Mouse (Mus musculus): ENCODE measurements around the gene Ocel1. TPM values are rescaled to one million over a fixed set of nuclear protein-coding genes. Genes with fewer than 3 reads are reported as not detected.

The Ocel1 gene
- total and polyA plus RNA-seq, 3 experiments: 4.8 to 7.4 (median 7.1) TPM

DNA sequence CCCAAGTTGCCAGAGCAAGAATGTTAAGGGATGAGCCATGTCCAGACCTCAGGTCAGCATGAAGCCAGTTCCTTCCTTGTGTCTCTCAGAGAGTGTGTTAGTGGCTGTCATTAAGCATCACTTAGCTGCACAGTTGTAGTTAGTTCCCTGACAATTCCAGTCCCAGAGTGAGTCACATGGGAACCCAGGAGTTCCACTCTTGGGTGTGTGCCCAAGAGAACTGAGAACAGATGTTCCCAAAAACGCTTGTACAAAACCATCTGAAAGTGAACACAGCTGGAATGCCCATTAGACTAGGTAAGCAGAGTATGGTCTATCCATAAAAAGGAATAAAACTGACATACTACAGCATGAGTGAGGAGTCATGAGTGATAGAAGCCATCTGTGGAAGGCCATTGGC, 24.5 kb upstream of the Ocel1 start:
- Histone ChIP-seq H3K4me2 (ENCODE audit: insufficient read depth, low read depth, poor library complexity, severe bottlenecking) (no peak overlapping the region), H3K27ac (ENCODE audit: insufficient read depth, low read depth) (no peak overlapping the region), H3K4me1 (ENCODE audit: control insufficient read depth in 1 of 2, insufficient read depth in 2 of 2) (no peaks in the 10 kb centered on the region)

DNA sequence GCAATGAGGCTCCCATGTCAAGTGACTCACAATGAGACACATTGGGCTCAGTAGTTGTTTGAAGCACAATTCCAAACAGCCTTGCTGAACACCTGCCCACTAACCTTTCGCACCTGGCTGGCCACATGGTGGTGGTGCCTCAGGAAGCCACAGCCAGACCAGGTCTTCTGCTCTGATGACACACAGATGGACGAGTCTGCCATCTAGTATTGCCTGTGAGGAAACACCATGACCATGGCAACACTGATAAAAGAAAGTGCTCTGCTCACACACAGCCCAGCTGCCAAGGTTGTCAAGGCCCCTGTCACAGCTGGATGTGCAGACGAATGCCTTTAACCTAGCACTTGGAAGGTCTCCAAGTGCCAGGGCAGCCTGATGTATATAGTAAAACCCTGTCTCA, 20.0 kb upstream of the Ocel1 start:
- TF ChIP-seq NELFE (IDR thresholded peaks at IDR 0.05; ENCODE audit: low read depth, low read length) (no peak), HCFC1 (IDR thresholded peaks at IDR 0.05; ENCODE audit: low read depth, low read length) (no peak), MAFK (IDR thresholded peaks at IDR 0.05; ENCODE audit: insufficient replicate concordance, low read length) (no peak), MXI1 (IDR thresholded peaks at IDR 0.05; ENCODE audit: low read depth, low read length) (no peak), POLR2A (IDR thresholded peaks at IDR 0.05; ENCODE audit: low read depth, low read length) (no peak), UBTF (IDR thresholded peaks at IDR 0.05; ENCODE audit: low read depth, low read length) (no peak), TBP (conservative IDR thresholded peaks at IDR 0.05; ENCODE audit: low read depth, low read length) (no peak), USF2 (conservative IDR thresholded peaks at IDR 0.05; ENCODE audit: low read depth, low read length) (no peak), MAX (IDR thresholded peaks at IDR 0.05; ENCODE audit: low read length) (no peak), RCOR1 (conservative IDR thresholded peaks at IDR 0.05; ENCODE audit: low read depth, low read length) (no peak), KAT2A (IDR thresholded peaks at IDR 0.05; ENCODE audit: insufficient replicate concordance, low read length) (no peak), NRF1 (IDR thresholded peaks at IDR 0.05; ENCODE audit: low read depth, low read length) (no peak), MAZ (IDR thresholded peaks at IDR 0.05; ENCODE audit: low read depth, low read length) (no peak), CHD1 (IDR thresholded peaks at IDR 0.05; ENCODE audit: low read depth, low read length) (no peak), JUN (IDR thresholded peaks at IDR 0.05; ENCODE audit: insufficient read depth, low read depth, low read length) (no peak), ELF1 (IDR thresholded peaks at IDR 0.05; ENCODE audit: low read depth, low read length) (no peak), POLR2AphosphoS2 (IDR thresholded peaks at IDR 0.05; ENCODE audit: low read depth, low read length) (no peak)
- Histone ChIP-seq H3K4me3 (replicated peaks in 1 of 3; ENCODE audit: low read depth in 2 of 3, low read length in 2 of 3, poor library complexity in 1 of 3) (no peak overlapping the region), H3K27ac (ENCODE audit: insufficient read depth, low read depth) (no peak overlapping the region), H3K79me2 (replicated peaks; ENCODE audit: control insufficient read depth, extremely low read depth, insufficient read depth, poor library complexity, severe bottlenecking) (no peaks in the 10 kb centered on the region), H3K4me2 (ENCODE audit: insufficient read depth, low read depth, poor library complexity, severe bottlenecking) (no peak overlapping the region), H3K9ac (ENCODE audit: insufficient read depth, low read depth) (no peak overlapping the region), H3K27me3 (replicated peaks) (no peaks in the 10 kb centered on the region), H3K9me3 (replicated peaks; ENCODE audit: low read length) (no peaks in the 10 kb centered on the region), H3K36me3 (replicated peaks in 1 of 2; ENCODE audit: control insufficient read depth in 1 of 2, insufficient read depth in 1 of 2, low read length in 1 of 2) (peaks cover 87 to 99% of the 10 kb centered on the region in 2 experiments), H3K4me1 (ENCODE audit: control insufficient read depth in 1 of 2, insufficient read depth in 2 of 2) (no peaks in the 10 kb centered on the region)
- no peak for DNase-seq (ENCODE audit: extremely low read depth)
- dilution Hi-C loops (cut with MboI; ENCODE audit: extremely low pct_ligation_motif_present, extremely low pct_unique_long_range_greater_than_20kb, low sequenced_read_pairs): no loop called here
- in situ Hi-C loops (cut with MboI; ENCODE audit: low pct_ligation_motif_present, low pct_unique_long_range_greater_than_20kb, low sequenced_read_pairs): no loop called here

More for the DNA sequence above, 24.5 kb upstream of the Ocel1 start:
- DNase-seq (ENCODE audit: extremely low read depth): no peak
- TF ChIP-seq NELFE (IDR thresholded peaks at IDR 0.05; ENCODE audit: low read depth, low read length) (no peak), HCFC1 (IDR thresholded peaks at IDR 0.05; ENCODE audit: low read depth, low read length) (no peak), IRF4 (IDR thresholded peaks at IDR 0.05; ENCODE audit: low read depth, low read length) (no peak), NRF1 (IDR thresholded peaks at IDR 0.05; ENCODE audit: low read depth, low read length) (no peak), ETS1 (conservative IDR thresholded peaks at IDR 0.05; ENCODE audit: low read depth, low read length) (no peak), JUND (conservative IDR thresholded peaks at IDR 0.05; ENCODE audit: low read depth, low read length) (no peak), JUN (IDR thresholded peaks at IDR 0.05; ENCODE audit: insufficient read depth, low read depth, low read length) (no peak), EP300 (IDR thresholded peaks at IDR 0.05; ENCODE audit: low read length) (no peak), CHD1 (IDR thresholded peaks at IDR 0.05; ENCODE audit: low read depth, low read length) (no peak), USF1 (IDR thresholded peaks at IDR 0.05; ENCODE audit: low read depth, low read length) (no peak), CHD2 (IDR thresholded peaks at IDR 0.05; ENCODE audit: low read length) (no peak)
- no peaks in the 10 kb centered on the region for H3K9me3 ChIP-seq (replicated peaks; ENCODE audit: low read length)
- H3K4me3 ChIP-seq (replicated peaks in 1 of 3; ENCODE audit: low read depth in 2 of 3, low read length in 2 of 3, poor library complexity in 1 of 3): no peak overlapping the region
- no peaks in the 10 kb centered on the region for H3K79me2 ChIP-seq (replicated peaks; ENCODE audit: control insufficient read depth, extremely low read depth, insufficient read depth, poor library complexity, severe bottlenecking)
- no peaks in the 10 kb centered on the region for H3K27me3 ChIP-seq (replicated peaks)
- in situ Hi-C loops (cut with MboI; ENCODE audit: low pct_ligation_motif_present, low pct_unique_long_range_greater_than_20kb, low sequenced_read_pairs) (no loop called here), dilution Hi-C loops (cut with MboI; ENCODE audit: extremely low pct_ligation_motif_present, extremely low pct_unique_long_range_greater_than_20kb, low sequenced_read_pairs) (no loop called here)
- peaks cover 80 to 95% of the 10 kb centered on the region in 2 experiments for H3K36me3 ChIP-seq (replicated peaks in 1 of 2; ENCODE audit: control insufficient read depth in 1 of 2, insufficient read depth in 1 of 2, low read length in 1 of 2)
- no peak overlapping the region for H3K9ac ChIP-seq (ENCODE audit: insufficient read depth, low read depth)
